Mouse (Mus musculus) kidney, postnatal 14 days (tissue): ENCODE measurements around the gene Adat3.
A peak's percentile ranks its signal among the peaks of the same experiment; 100 is the strongest.
"Not testable (repeated sequence)": the region's sequence is repeated elsewhere in the genome, so short reads cannot be mapped to it uniquely, and the experiment has no call there.

Source experiments
- DNase-seq: peaks from one replicate; pipeline ENCODE4 v3.0.0; 2022; ENCODE audit warnings: mixed read lengths

The Adat3 gene

GRCm38 (mm10) chr10:80611905-80612304, 9.2 kb downstream of the Adat3 start:
- DNase-seq, result no peak

GRCm38 (mm10) chr10:80613821-80614220, 11.1 kb downstream of the Adat3 start:
- DNase-seq, result no peak

GRCm38 (mm10) chr10:80614351-80614750, 11.7 kb downstream of the Adat3 start:
- DNase-seq, result no peak

GRCm38 (mm10) chr10:80618181-80618580, 15.5 kb downstream of the Adat3 start:
- peak; percentile 79 for DNase-seq

- DNase-seq, result no peak
These were observed 17.0 kb downstream of the Adat3 start for GRCm38 (mm10) chr10:80619465-80620244.

- DNase-seq, result no peak
These were observed 17.7 kb downstream of the Adat3 start for GRCm38 (mm10) chr10:80620365-80620764.

GRCm38 (mm10) chr10:80620796-80621689, 18.4 kb downstream of the Adat3 start:
- no peak for DNase-seq

GRCm38 (mm10) chr10:80621690-80621939, 18.9 kb downstream of the Adat3 start:
- no peak for DNase-seq

- peak; percentile 100 for DNase-seq
These were observed 19.4 kb downstream of the Adat3 start for GRCm38 (mm10) chr10:80621940-80622660.

- peak; percentile 73 for DNase-seq
These were observed 20.2 kb downstream of the Adat3 start, which contains the start of gene Csnk1g2 for GRCm38 (mm10) chr10:80622661-80623456. Gene Csnk1g2, plus strand, starts transcription at chr10:80622838.

- DNase-seq, result peak; percentile 81
These were observed 20.9 kb downstream of the Adat3 start for GRCm38 (mm10) chr10:80623457-80624191.

GRCm38 (mm10) chr10:80625764-80626163, 23.1 kb downstream of the Adat3 start:
- no peak for DNase-seq

GRCm38 (mm10) chr10:80627685-80628084, 25.0 kb downstream of the Adat3 start:
- peak; percentile 70 for DNase-seq

GRCm38 (mm10) chr10:80628925-80629324, 26.2 kb downstream of the Adat3 start:
- DNase-seq, result no peak

- DNase-seq, result peak; percentile 58
These were observed 32.7 kb downstream of the Adat3 start for GRCm38 (mm10) chr10:80635345-80635744.

- no peak for DNase-seq
These were observed 44.3 kb downstream of the Adat3 start for GRCm38 (mm10) chr10:80646936-80647335.

- DNase-seq, result not testable (repeated sequence)
These were observed 47.2 kb downstream of the Adat3 start for GRCm38 (mm10) chr10:80649910-80650309.

GRCm38 (mm10) chr10:80650392-80650791, 47.7 kb downstream of the Adat3 start:
- DNase-seq, result no peak

- no peak for DNase-seq
These were observed 50.6 kb downstream of the Adat3 start for GRCm38 (mm10) chr10:80653156-80653720.

- DNase-seq, result no peak
These were observed 52.2 kb downstream of the Adat3 start for GRCm38 (mm10) chr10:80654866-80655265.

GRCm38 (mm10) chr10:80655406-80656129, 52.9 kb downstream of the Adat3 start:
- no peak for DNase-seq
